Mouse (Mus musculus) gastrocnemius, adult 8-10 months (tissue): ENCODE measurements around the gene Pbx1. TPM values are rescaled to one million over a fixed set of nuclear protein-coding genes. Genes with fewer than 3 reads are reported as not detected.
"Not testable (repeated sequence)": the region's sequence is repeated elsewhere in the genome, so short reads cannot be mapped to it uniquely, and the experiment has no call there.

Source experiments
- DNase-seq, 2 experiments: peaks; one replicate each; pipeline ENCODE4 v3.0.0; 2022; ENCODE audit warnings: low spot score in 2 of 2
- total RNA-seq, 4 experiments: library from RNA; stranded (reverse); gene quantifications; 2 replicates each; pipeline ENCODE4 v1.2.4; 2022

The Pbx1 gene
- total RNA-seq: 10 to 100 TPM; 18.8 to 23.7 (median 20.0) TPM

- DNase-seq: not testable (repeated sequence)
Measured at GRCm38 (mm10) chr1:168432232-168432280, at the start of gene Pbx1. Gene Pbx1, minus strand, starts transcription at chr1:168432270.

- DNase-seq: no peak
Measured at GRCm38 (mm10) chr1:168479626-168480025, 47.6 kb upstream of the Pbx1 start.

- no peak for DNase-seq
Measured at GRCm38 (mm10) chr1:168478829-168479228, 46.8 kb upstream of the Pbx1 start.

GRCm38 (mm10) chr1:168476917-168477316 is 44.8 kb upstream of the Pbx1 start:
- peak; percentile 34 to 62 for DNase-seq

GRCm38 (mm10) chr1:168476216-168476897 is 44.3 kb upstream of the Pbx1 start:
- peak; percentile 6 to 19 for DNase-seq

GRCm38 (mm10) chr1:168475579-168476208 is 43.6 kb upstream of the Pbx1 start:
- DNase-seq: no peak

GRCm38 (mm10) chr1:168473255-168474069 is 41.4 kb upstream of the Pbx1 start:
- no peak for DNase-seq

- DNase-seq: no peak
Measured at GRCm38 (mm10) chr1:168472545-168473254, 40.6 kb upstream of the Pbx1 start.

- no peak for DNase-seq
Measured at GRCm38 (mm10) chr1:168459426-168459825, 27.4 kb upstream of the Pbx1 start.

GRCm38 (mm10) chr1:168457191-168457747 is 25.2 kb upstream of the Pbx1 start:
- peak in 1 of 2 experiments; percentile 29 for DNase-seq

GRCm38 (mm10) chr1:168455178-168455577 is 23.1 kb upstream of the Pbx1 start:
- peak in 1 of 2 experiments; percentile 16 for DNase-seq

GRCm38 (mm10) chr1:168433671-168434070 is 1.6 kb upstream of the Pbx1 start:
- DNase-seq: no peak

GRCm38 (mm10) chr1:168432281-168432725 is 233 bp upstream of the Pbx1 start:
- peak; percentile 96 to 97 for DNase-seq

GRCm38 (mm10) chr1:168431711-168432231 is 299 bp downstream of the Pbx1 start:
- no peak for DNase-seq

GRCm38 (mm10) chr1:168430868-168431710 is 981 bp downstream of the Pbx1 start:
- peak in 1 of 2 experiments; percentile 8 for DNase-seq

GRCm38 (mm10) chr1:168429856-168430644 is 2.0 kb downstream of the Pbx1 start:
- no peak for DNase-seq

- DNase-seq: no peak
Measured at GRCm38 (mm10) chr1:168429406-168429805, 2.7 kb downstream of the Pbx1 start.

- no peak for DNase-seq
Measured at GRCm38 (mm10) chr1:168428255-168428654, 3.8 kb downstream of the Pbx1 start.

- DNase-seq: no peak
Measured at GRCm38 (mm10) chr1:168427596-168427995, 4.5 kb downstream of the Pbx1 start.

GRCm38 (mm10) chr1:168426900-168427299 is 5.2 kb downstream of the Pbx1 start:
- DNase-seq: no peak
